Mouse (Mus musculus) hindbrain, embryonic 14.5 days (tissue): Measurements from ENCODE around the gene Atxn1. TPM values are rescaled to one million over a fixed set of nuclear protein-coding genes. Genes with fewer than 3 reads are reported as not detected.
A peak's percentile ranks its signal among the peaks of the same experiment; 100 is the strongest.

ENCODE experiments used
- ATAC-seq: fragments of 200-750 bp; cut with Nextera tagmentation; 2 replicates; pipeline ENCODE4 v1.8.0; 2017; ENCODE audit warnings: moderate number of reproducible peaks, mild to moderate bottlenecking, moderate TSS enrichment, moderate library complexity; ENCODE audit not compliant: low FRiP score
- DNase-seq: peaks from one replicate; pipeline ENCODE4 v3.0.0-alpha.2; 2015; ENCODE audit warnings: low spot score
- H3K27ac ChIP-seq: fragments of 300-500 bp; sonication (generic); 2 replicates; pipeline ENCODE4 v1.5.1; 2014; ENCODE audit warnings: mild to moderate bottlenecking, moderate library complexity
- H3K27me3 ChIP-seq: fragments of 300-500 bp; sonication (generic); 2 replicates; pipeline ENCODE4 v1.6.1; 2014; ENCODE audit warnings: mild to moderate bottlenecking, low read length, mixed read lengths; ENCODE audit not compliant: control insufficient read depth, insufficient read depth
- H3K36me3 ChIP-seq: fragments of 300-500 bp; sonication (generic); replicated peaks from 2 replicates; pipeline ENCODE4 v1.6.1; 2014; ENCODE audit not compliant: control insufficient read depth, insufficient read depth
- H3K4me1 ChIP-seq: fragments of 300-500 bp; sonication (generic); replicated peaks from 2 replicates; pipeline ENCODE4 v1.6.1; 2014; ENCODE audit warnings: antibody characterized with exemption, low read length, mixed read lengths; ENCODE audit not compliant: control insufficient read depth, insufficient read depth
- H3K4me2 ChIP-seq: fragments of 300-500 bp; sonication (generic); replicated peaks from 2 replicates; pipeline ENCODE4 v1.6.1; 2014; ENCODE audit warnings: mild to moderate bottlenecking, moderate library complexity
- H3K4me3 ChIP-seq: fragments of 300-500 bp; sonication (generic); replicated peaks from 2 replicates; pipeline ENCODE4 v1.5.1; 2014; ENCODE audit warnings: mild to moderate bottlenecking, low read length
- H3K9ac ChIP-seq: fragments of 300-500 bp; sonication (generic); 2 replicates; pipeline ENCODE4 v1.6.1; 2014
- H3K9me3 ChIP-seq: fragments of 300-500 bp; sonication (generic); 2 replicates; pipeline ENCODE4 v1.6.1; 2016; ENCODE audit warnings: low read length; ENCODE audit not compliant: control insufficient read depth
- WGBS: fragments of 180-500 bp; shearing (Covaris S2); extraction: QIAGEN DNeasy Blood & Tissue Kit; methylation state at CpG from one replicate; pipeline ENCODE4 v1.1.7; 2014; 5-methylcytosine and 5-hydroxymethylcytosine counted together
- polyA plus RNA-seq: library from polyadenylated mRNA; unstranded; fragments of >200 nt; fragmentation: Nextera tagmentation; extraction: Ambion mirVana; gene quantifications from 2 replicates; pipeline ENCODE4 v1.2.1, GENCODE M21; 2014

The Atxn1 gene
- polyA plus RNA-seq, 1 experiment from 2014 or later = 8.1 TPM

DNA sequence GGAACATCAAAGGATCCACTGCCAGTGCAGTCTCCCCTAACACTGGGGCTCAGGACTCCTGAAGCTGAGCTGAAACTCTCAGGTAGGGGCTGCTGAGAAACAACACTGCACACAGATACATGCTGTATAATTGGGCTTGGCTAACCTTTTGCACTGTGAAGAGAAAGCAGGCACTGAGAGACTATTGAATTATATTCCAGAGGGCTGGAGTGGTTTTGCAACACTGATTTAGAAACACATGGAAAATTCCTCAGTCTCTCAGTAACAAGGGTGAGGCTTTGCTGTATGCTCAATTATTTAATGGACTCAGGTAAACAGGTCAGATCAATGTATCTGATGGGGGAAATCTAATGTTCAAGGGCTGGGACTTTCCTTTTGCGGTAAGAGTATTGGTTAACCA lies 307.6 kb downstream of the Atxn1 start:
- Histone ChIP-seq H3K4me1 (peaks cover 9% of the 10 kb centered on the region), H3K9ac (no peak overlapping the region), H3K4me2 (no peak overlapping the region), H3K4me3 (no peak overlapping the region), H3K27ac (no peak overlapping the region), H3K9me3 (no peaks in the 10 kb centered on the region), H3K27me3 (no peaks in the 10 kb centered on the region), H3K36me3 (no peaks in the 10 kb centered on the region)
- ATAC-seq (no peak), DNase-seq (no peak)
- 97% methylated on average over 1 of the region's 1 CpGs for WGBS

DNA sequence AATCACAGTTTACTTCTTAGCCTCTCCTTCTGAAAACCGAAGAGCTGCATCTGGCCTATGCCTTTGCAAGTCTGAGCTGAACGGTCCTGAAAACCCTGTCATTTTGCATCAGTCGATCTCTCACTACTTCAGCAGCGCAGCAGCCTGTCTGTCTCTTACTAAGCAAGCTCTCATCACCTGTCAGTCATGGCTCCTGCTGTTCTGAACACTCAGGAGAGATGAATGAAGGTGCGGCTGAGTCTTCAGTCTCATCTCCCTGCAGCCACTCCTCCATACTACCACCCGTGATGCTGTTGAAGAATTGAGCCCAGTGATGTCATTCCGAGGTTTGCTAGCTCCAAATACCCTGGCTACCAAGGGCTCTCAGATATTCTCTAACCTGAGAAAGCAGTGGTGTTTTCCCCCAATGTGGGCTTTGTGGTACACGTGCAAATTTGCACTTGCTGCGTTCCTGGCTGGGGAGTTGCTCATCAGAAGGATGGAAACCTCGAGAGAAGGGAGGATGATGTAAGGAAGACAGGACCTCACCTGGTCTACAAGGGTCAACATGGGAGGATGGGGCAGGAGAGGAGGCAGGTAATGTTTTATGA lies 313.1 kb downstream of the Atxn1 start:
- ATAC-seq = no peak
- 81% methylated on average over 10 of the region's 10 CpGs for WGBS
- Histone ChIP-seq H3K36me3 (no peaks in the 10 kb centered on the region), H3K4me1 (no peaks in the 10 kb centered on the region), H3K9me3 (no peaks in the 10 kb centered on the region), H3K4me2 (no peak overlapping the region), H3K27ac (no peak overlapping the region), H3K4me3 (no peak overlapping the region), H3K27me3 (no peaks in the 10 kb centered on the region), H3K9ac (no peak overlapping the region)
- no peak for DNase-seq

- WGBS = 70% methylated on average over 4 of the region's 4 CpGs
- H3K36me3 ChIP-seq = no peaks in the 10 kb centered on the region
These were observed 315.5 kb downstream of the Atxn1 start for GRCm38 (mm10) chr13:45649197-45649812.

GRCm38 (mm10) chr13:45643780-45644395 lies 320.9 kb downstream of the Atxn1 start:
- H3K36me3 ChIP-seq = no peaks in the 10 kb centered on the region
- DNase-seq = no peak
- no peak for ATAC-seq
- H3K9ac ChIP-seq = no peak overlapping the region
- H3K4me2 ChIP-seq = no peak overlapping the region
- H3K4me1 ChIP-seq = peaks cover 7% of the 10 kb centered on the region; the same call in 1 of the 2 replicates
- H3K27ac ChIP-seq = no peak overlapping the region
- no peaks in the 10 kb centered on the region for H3K27me3 ChIP-seq
- H3K9me3 ChIP-seq = no peaks in the 10 kb centered on the region
- no peak overlapping the region for H3K4me3 ChIP-seq
- 73% methylated on average over 6 of the region's 6 CpGs for WGBS

More at GRCm38 (mm10) chr13:45649197-45649812, 315.5 kb downstream of the Atxn1 start:
- Histone ChIP-seq H3K9me3 (no peaks in the 10 kb centered on the region), H3K4me1 (no peaks in the 10 kb centered on the region; the same call in 1 of the 2 replicates), H3K4me2 (no peak overlapping the region), H3K9ac (no peak overlapping the region), H3K27me3 (no peaks in the 10 kb centered on the region), H3K4me3 (no peak overlapping the region), H3K27ac (no peak overlapping the region)
- DNase-seq = no peak
- ATAC-seq = no peak

- no peaks in the 10 kb centered on the region for H3K36me3 ChIP-seq
- DNase-seq (no peak), ATAC-seq (no peak)
- H3K9ac ChIP-seq = no peak overlapping the region
- no peak overlapping the region for H3K4me2 ChIP-seq
- no peaks in the 10 kb centered on the region for H3K9me3 ChIP-seq
- H3K27me3 ChIP-seq = no peaks in the 10 kb centered on the region
- WGBS = 81% methylated on average over 7 of the region's 7 CpGs
- H3K4me3 ChIP-seq = no peak overlapping the region
- no peak overlapping the region for H3K27ac ChIP-seq
- H3K4me1 ChIP-seq = peaks cover 7% of the 10 kb centered on the region; the same call in 1 of the 2 replicates
These were observed 321.9 kb downstream of the Atxn1 start for GRCm38 (mm10) chr13:45642913-45643312.

- 50% methylated on average over 5 of the region's 5 CpGs for WGBS
- Histone ChIP-seq H3K9me3 (no peaks in the 10 kb centered on the region), H3K27me3 (no peaks in the 10 kb centered on the region), H3K4me3 (no peak overlapping the region), H3K27ac (no peak overlapping the region), H3K4me1 (peaks cover 7% of the 10 kb centered on the region; the same call in 1 of the 2 replicates), H3K9ac (no peak overlapping the region), H3K4me2 (no peak overlapping the region), H3K36me3 (no peaks in the 10 kb centered on the region)
- DNase-seq (no peak), ATAC-seq (no peak)
These were observed 324.4 kb downstream of the Atxn1 start for GRCm38 (mm10) chr13:45640431-45640830.

DNA sequence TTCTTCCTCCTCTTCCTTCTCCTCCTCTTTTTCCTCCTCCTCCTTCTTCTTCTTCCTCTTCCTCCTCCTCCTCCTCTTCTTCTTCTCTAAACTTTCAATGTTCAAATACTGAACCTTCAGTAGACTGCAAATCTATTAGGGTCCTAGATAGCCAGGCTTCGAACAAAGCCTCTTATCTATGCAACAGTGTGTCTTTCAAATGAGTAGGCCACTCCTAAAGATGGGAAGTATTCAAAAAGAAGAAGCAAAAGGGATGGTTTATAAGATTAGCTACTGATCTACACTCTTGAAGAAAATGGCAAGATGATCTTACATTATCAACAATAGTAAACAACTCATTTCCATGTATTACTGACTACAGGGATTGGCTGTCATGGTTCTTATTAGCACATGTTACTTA lies 326.5 kb downstream of the Atxn1 start:
- H3K27me3 ChIP-seq = no peaks in the 10 kb centered on the region
- no peak for ATAC-seq
- no peaks in the 10 kb centered on the region for H3K9me3 ChIP-seq
- H3K4me1 ChIP-seq = 0 out of 2 replicates have a peak, but pooled peaks cover 4% of the 10 kb centered on the region
- WGBS = 89% methylated on average over 1 of the region's 1 CpGs
- DNase-seq = no peak
- H3K36me3 ChIP-seq = no peaks in the 10 kb centered on the region
- no peak overlapping the region for H3K4me3 ChIP-seq
- no peak overlapping the region for H3K27ac ChIP-seq
- no peak overlapping the region for H3K4me2 ChIP-seq
- no peak overlapping the region for H3K9ac ChIP-seq

DNA sequence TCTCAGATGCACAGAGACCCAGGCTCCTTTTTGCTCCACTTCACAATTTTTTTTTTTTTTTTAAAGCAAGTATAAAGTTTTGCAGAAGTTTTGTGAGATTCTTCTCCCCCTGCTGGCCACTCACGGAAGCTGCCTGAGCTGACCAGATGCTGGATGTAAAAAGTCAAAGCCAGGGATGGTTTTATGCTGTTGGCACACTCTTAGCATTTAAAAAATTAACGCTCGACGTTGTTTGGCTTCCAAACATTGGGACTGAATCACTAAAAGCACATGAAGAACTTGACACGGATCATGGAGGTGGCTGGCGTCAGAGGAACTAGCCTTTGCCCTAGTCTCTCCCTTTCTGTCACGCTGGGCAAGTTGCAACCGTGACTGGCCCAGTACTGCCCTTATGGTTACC lies 327.5 kb downstream of the Atxn1 start:
- Histone ChIP-seq H3K4me2 (no peak overlapping the region), H3K27me3 (no peaks in the 10 kb centered on the region), H3K9ac (no peak overlapping the region), H3K36me3 (no peaks in the 10 kb centered on the region), H3K27ac (no peak overlapping the region), H3K9me3 (no peaks in the 10 kb centered on the region), H3K4me1 (no peaks in the 10 kb centered on the region), H3K4me3 (no peak overlapping the region)
- WGBS = 54% methylated on average over 8 of the region's 8 CpGs
- DNase-seq (peak; percentile 69), ATAC-seq (no peak)

DNA sequence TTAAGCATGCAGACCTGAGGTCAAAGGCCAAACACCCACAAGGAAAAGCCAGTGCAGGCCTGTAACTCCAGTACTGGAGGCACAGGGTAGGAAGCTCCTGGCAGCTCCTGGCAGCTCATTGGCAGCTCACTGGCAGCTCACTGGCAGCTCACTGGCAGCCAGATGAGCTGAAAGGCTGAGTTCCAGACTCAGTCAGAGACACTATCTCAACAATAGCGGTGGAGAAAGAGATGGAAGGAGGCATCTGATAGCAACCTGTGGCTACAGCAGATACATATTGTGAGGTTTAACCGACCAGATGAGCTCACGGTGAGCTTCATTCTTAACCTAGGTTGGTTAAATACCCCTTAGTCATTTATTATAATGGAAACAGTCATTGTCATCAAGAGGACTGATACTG lies 328.4 kb downstream of the Atxn1 start:
- no peak overlapping the region for H3K27ac ChIP-seq
- ATAC-seq (no peak), DNase-seq (no peak)
- no peak overlapping the region for H3K4me2 ChIP-seq
- no peaks in the 10 kb centered on the region for H3K9me3 ChIP-seq
- H3K4me3 ChIP-seq = no peak overlapping the region
- WGBS = 87% methylated on average over 3 of the region's 3 CpGs
- H3K9ac ChIP-seq = no peak overlapping the region
- no peaks in the 10 kb centered on the region for H3K27me3 ChIP-seq
- no peaks in the 10 kb centered on the region for H3K4me1 ChIP-seq
- no peaks in the 10 kb centered on the region for H3K36me3 ChIP-seq
